Mouse (Mus musculus) neural tube, embryonic 15.5 days (tissue): ENCODE measurements around the gene Manea. TPM values are rescaled to one million over a fixed set of nuclear protein-coding genes. Genes with fewer than 3 reads are reported as not detected.
"Not testable (repeated sequence)": the region's sequence is repeated elsewhere in the genome, so short reads cannot be mapped to it uniquely, and the experiment has no call there.

ENCODE experiments used
- ATAC-seq: fragments of 200-750 bp; cut with Nextera tagmentation; 2 replicates; pipeline ENCODE4 v1.8.0; 2017; ENCODE audit warnings: mild to moderate bottlenecking, moderate TSS enrichment, moderate library complexity; ENCODE audit not compliant: low FRiP score
- H3K27ac ChIP-seq: fragments of 300-500 bp; sonication (generic); replicated peaks from 2 replicates; pipeline ENCODE4 v1.5.1; 2015; ENCODE audit warnings: mild to moderate bottlenecking, inconsistent platforms
- H3K27me3 ChIP-seq: fragments of 300-500 bp; sonication (generic); replicated peaks from 2 replicates; pipeline ENCODE4 v1.6.1; 2015; ENCODE audit warnings: inconsistent platforms
- H3K36me3 ChIP-seq: fragments of 300-500 bp; sonication (generic); 2 replicates; pipeline ENCODE4 v1.6.1; 2015; ENCODE audit warnings: inconsistent platforms
- H3K4me1 ChIP-seq: fragments of 300-500 bp; sonication (generic); 2 replicates; pipeline ENCODE4 v1.6.1; 2015; ENCODE audit warnings: inconsistent platforms
- H3K4me2 ChIP-seq: fragments of 300-500 bp; sonication (generic); 2 replicates; pipeline ENCODE4 v1.6.1; 2015; ENCODE audit warnings: inconsistent platforms, mild to moderate bottlenecking, moderate library complexity
- H3K4me3 ChIP-seq: fragments of 300-500 bp; sonication (generic); replicated peaks from 2 replicates; pipeline ENCODE4 v1.5.1; 2015; ENCODE audit warnings: mild to moderate bottlenecking, inconsistent platforms
- H3K9ac ChIP-seq: fragments of 300-500 bp; sonication (generic); replicated peaks from 2 replicates; pipeline ENCODE4 v1.6.1; 2015; ENCODE audit warnings: mild to moderate bottlenecking, inconsistent platforms
- H3K9me3 ChIP-seq: fragments of 300-500 bp; sonication (generic); replicated peaks from 2 replicates; pipeline ENCODE4 v1.6.1; 2016; ENCODE audit warnings: inconsistent platforms
- WGBS: fragments of 180-500 bp; shearing (Covaris S2); methylation state at CpG from one replicate; pipeline ENCODE4 v1.1.7; 2015; ENCODE audit warnings: mixed read lengths; 5-methylcytosine and 5-hydroxymethylcytosine counted together
- polyA plus RNA-seq: library from polyadenylated mRNA; unstranded; fragments of >200 nt; fragmentation: Nextera tagmentation; extraction: Ambion mirVana; gene quantifications from 2 replicates; pipeline ENCODE4 v1.2.1, GENCODE M21; 2015

The Manea gene
- 14.5 and 15.0 TPM in 2 replicates for polyA plus RNA-seq

- Histone ChIP-seq H3K4me3 (peak within 1 kb of the TSS; percentile 59), H3K4me2 (peak within 1 kb of the TSS; percentile 62), H3K4me1 (peaks cover 7% of the 10 kb centered on the region), H3K36me3 (no peaks in the 10 kb centered on the region), H3K9ac (peak within 1 kb of the TSS; percentile 79), H3K27me3 (no peaks in the 10 kb centered on the region), H3K9me3 (no peaks in the 10 kb centered on the region), H3K27ac (peak within 1 kb of the TSS; percentile 82)
- ATAC-seq: peak; percentile 98
- WGBS: under 1% methylated on average over 52 of the region's 52 CpGs
Measured at GRCm38 (mm10) chr4:26346443-26347106, at the start of gene Manea. Gene Manea (minus strand): TSS chr4:26346891.

GRCm38 (mm10) chr4:26354616-26355015, 7.9 kb upstream of the Manea start:
- WGBS: 83% methylated on average over 2 of the region's 2 CpGs
- Histone ChIP-seq H3K4me3 (no peak overlapping the region), H3K4me1 (no peaks in the 10 kb centered on the region), H3K36me3 (no peaks in the 10 kb centered on the region), H3K4me2 (no peak overlapping the region), H3K9ac (no peak overlapping the region), H3K27me3 (no peaks in the 10 kb centered on the region), H3K9me3 (no peaks in the 10 kb centered on the region), H3K27ac (no peak overlapping the region)
- ATAC-seq: no peak

GRCm38 (mm10) chr4:26353643-26354231, 7.0 kb upstream of the Manea start:
- WGBS: 20% methylated on average over 2 of the region's 2 CpGs
- no peak overlapping the region for H3K4me2 ChIP-seq
- no peaks in the 10 kb centered on the region for H3K27me3 ChIP-seq
- no peak overlapping the region for H3K27ac ChIP-seq
- H3K4me3 ChIP-seq: no peak overlapping the region
- ATAC-seq: no peak
- H3K9ac ChIP-seq: no peak overlapping the region
- H3K9me3 ChIP-seq: no peaks in the 10 kb centered on the region
- H3K4me1 ChIP-seq: no peaks in the 10 kb centered on the region
- no peaks in the 10 kb centered on the region for H3K36me3 ChIP-seq

GRCm38 (mm10) chr4:26347239-26347638, 548 bp upstream of the Manea start:
- H3K4me2 ChIP-seq: no peak overlapping the region
- no peak overlapping the region for H3K27ac ChIP-seq
- no peak for ATAC-seq
- H3K9me3 ChIP-seq: no peaks in the 10 kb centered on the region
- 51% methylated on average over 2 of the region's 2 CpGs for whole genome bisulfite sequencing
- no peak overlapping the region for H3K9ac ChIP-seq
- no peaks in the 10 kb centered on the region for H3K27me3 ChIP-seq
- no peaks in the 10 kb centered on the region for H3K36me3 ChIP-seq
- H3K4me3 ChIP-seq: no peak overlapping the region
- peaks cover 7% of the 10 kb centered on the region for H3K4me1 ChIP-seq

- Histone ChIP-seq H3K4me2 (peak overlapping the region; percentile 62), H3K4me1 (peaks cover 7% of the 10 kb centered on the region), H3K9ac (peak overlapping the region; percentile 79), H3K36me3 (no peaks in the 10 kb centered on the region), H3K27ac (peak overlapping the region; percentile 82), H3K9me3 (no peaks in the 10 kb centered on the region), H3K27me3 (no peaks in the 10 kb centered on the region), H3K4me3 (peak overlapping the region; percentile 59)
- peak; percentile 53 for ATAC-seq
- 1% methylated on average over 16 of the region's 16 CpGs for WGBS
Measured at GRCm38 (mm10) chr4:26345741-26346442, 799 bp downstream of the Manea start.

- Histone ChIP-seq H3K27me3 (no peaks in the 10 kb centered on the region), H3K9me3 (no peaks in the 10 kb centered on the region), H3K4me1 (peaks cover 7% of the 10 kb centered on the region), H3K36me3 (no peaks in the 10 kb centered on the region), H3K4me3 (peak overlapping the region; percentile 4; the same call in 1 of the 2 replicates), H3K27ac (no peak overlapping the region), H3K4me2 (peak overlapping the region; percentile 62), H3K9ac (no peak overlapping the region)
- WGBS: 63% methylated on average over 3 of the region's 3 CpGs
- no peak for ATAC-seq
Measured at GRCm38 (mm10) chr4:26345080-26345479, 1.6 kb downstream of the Manea start.

- Histone ChIP-seq H3K4me2 (no peak overlapping the region), H3K4me3 (no peak overlapping the region), H3K27me3 (no peaks in the 10 kb centered on the region), H3K36me3 (no peaks in the 10 kb centered on the region), H3K9ac (no peak overlapping the region), H3K4me1 (peaks cover 17% of the 10 kb centered on the region), H3K27ac (no peak overlapping the region), H3K9me3 (no peaks in the 10 kb centered on the region)
- no peak for ATAC-seq
Measured at GRCm38 (mm10) chr4:26342346-26342745, 4.3 kb downstream of the Manea start.

GRCm38 (mm10) chr4:26338604-26339003, 8.1 kb downstream of the Manea start:
- Histone ChIP-seq H3K4me1 (peaks cover 9% of the 10 kb centered on the region), H3K4me3 (no peak overlapping the region), H3K9ac (no peak overlapping the region), H3K27me3 (no peaks in the 10 kb centered on the region), H3K9me3 (no peaks in the 10 kb centered on the region), H3K4me2 (no peak overlapping the region), H3K36me3 (0 out of 2 replicates have a peak, but pooled peaks cover 2% of the 10 kb centered on the region), H3K27ac (no peak overlapping the region)
- no peak for ATAC-seq
- 72% methylated on average over 5 of the region's 5 CpGs for WGBS

GRCm38 (mm10) chr4:26336563-26336962, 10.1 kb downstream of the Manea start:
- Histone ChIP-seq H3K4me1 (peaks cover 9% of the 10 kb centered on the region), H3K9me3 (no peaks in the 10 kb centered on the region), H3K9ac (no peak overlapping the region), H3K27me3 (no peaks in the 10 kb centered on the region), H3K27ac (no peak overlapping the region), H3K4me2 (no peak overlapping the region), H3K4me3 (no peak overlapping the region), H3K36me3 (0 out of 2 replicates have a peak, but pooled peaks cover 2% of the 10 kb centered on the region)
- WGBS: 93% methylated on average over 5 of the region's 5 CpGs
- no peak for ATAC-seq

GRCm38 (mm10) chr4:26304731-26305130, 42.0 kb downstream of the Manea start:
- not testable (repeated sequence) for H3K27me3 ChIP-seq, H3K9me3 ChIP-seq, H3K9ac ChIP-seq, H3K27ac ChIP-seq, H3K4me2 ChIP-seq, ATAC-seq, H3K4me3 ChIP-seq, H3K4me1 ChIP-seq, H3K36me3 ChIP-seq
- 94% methylated on average over 1 of the region's 1 CpGs for WGBS

- Histone ChIP-seq H3K4me3 (no peak overlapping the region), H3K4me2 (no peak overlapping the region), H3K9ac (no peak overlapping the region), H3K9me3 (no peaks in the 10 kb centered on the region), H3K36me3 (no peaks in the 10 kb centered on the region), H3K4me1 (0 out of 2 replicates have a peak, but pooled peaks cover 3% of the 10 kb centered on the region), H3K27me3 (no peaks in the 10 kb centered on the region), H3K27ac (no peak overlapping the region)
- 59% methylated on average over 1 of the region's 1 CpGs for WGBS
- no peak for ATAC-seq
Measured at GRCm38 (mm10) chr4:26277112-26277716, 69.5 kb downstream of the Manea start.
